8 mouse cellular contexts compared by ENCODE assay signal in the genomic region with DNA sequence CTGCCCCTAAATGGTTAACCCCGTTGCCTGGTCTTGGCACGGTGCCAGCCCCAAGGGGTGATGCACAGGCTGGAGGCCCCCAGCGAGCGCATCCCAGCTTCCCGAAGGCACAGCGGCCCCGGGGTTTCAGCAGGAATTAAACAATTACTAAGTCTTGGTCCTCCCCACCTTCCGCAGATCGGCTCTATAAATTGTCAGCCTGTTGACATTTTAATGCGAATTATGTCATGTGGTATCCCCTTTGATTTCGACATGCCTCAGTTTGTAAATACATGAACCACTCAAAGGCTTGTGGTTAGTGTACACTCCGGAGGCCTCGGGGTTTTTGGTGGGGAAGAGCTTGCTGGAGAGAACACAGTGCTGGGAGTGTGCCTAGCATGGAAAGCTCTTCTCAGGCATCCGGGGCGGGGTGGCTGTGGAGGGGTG.
DNase-seq lines count a peak whose midpoint lies in the region; ATAC-seq and TF ChIP-seq lines count a peak whose summit lies in the region.

No protein-coding gene starts in this region.

- no peak overlapping the region for H3K4me3 ChIP-seq in intestine, embryonic 14.5 days (ENCODE audit: low read depth, low read length)
- no peak overlapping the region for H3K4me3 ChIP-seq in intestine, postnatal 0 days (ENCODE audit: low read depth, low read length)
- H3K4me3 ChIP-seq in midbrain, embryonic 15.5 days = no peak overlapping the region

- intact Hi-C loops in left cerebral cortex, postnatal 10 days (cut with DNase I) = no loop called here

- 0 out of 2 replicates have a peak overlapping the region, but pooled peaks have one; percentile 5 for H3K4me2 ChIP-seq in intestine, embryonic 14.5 days (ENCODE audit: low read length)
- H3K4me2 ChIP-seq in intestine, postnatal 0 days (replicated peaks; ENCODE audit: low read depth) = no peak overlapping the region; the same call in 1 of the 2 replicates
- H3K4me2 ChIP-seq in midbrain, embryonic 15.5 days = 0 out of 2 replicates have a peak overlapping the region, but pooled peaks have one; percentile 1

- H3K4me1 ChIP-seq in intestine, embryonic 14.5 days (replicated peaks; ENCODE audit: control insufficient read depth, insufficient read depth, low read length) = peaks cover 39% of the 10 kb centered on the region
- H3K4me1 ChIP-seq in intestine, postnatal 0 days (replicated peaks; ENCODE audit: control insufficient read depth, insufficient read depth, low read length) = 0 out of 2 replicates have a peak, but pooled peaks cover 4% of the 10 kb centered on the region
- peaks cover 74% of the 10 kb centered on the region for H3K4me1 ChIP-seq in midbrain, embryonic 15.5 days

- WGBS in intestine, embryonic 14.5 days = 23% methylated on average over 15 of the region's 15 CpGs
- 27% methylated on average over 15 of the region's 15 CpGs for WGBS in intestine, postnatal 0 days
- WGBS in midbrain, embryonic 15.5 days = 28% methylated on average over 15 of the region's 15 CpGs

- no peak; the same call in 1 of the 2 replicates for ATAC-seq in intestine, embryonic 14.5 days (replicated peaks; ENCODE audit: low FRiP score, low TSS enrichment, low read depth)
- no peak for ATAC-seq in intestine, postnatal 0 days
- peak; percentile 74 for ATAC-seq in granulocyte monocyte progenitor cell, adult 5-6 weeks (replicated peaks; ENCODE audit: poor library complexity, severe bottlenecking)
- ATAC-seq in midbrain, embryonic 15.5 days (replicated peaks) = no peak

- no peaks in the 10 kb centered on the region for H3K27me3 ChIP-seq in intestine, embryonic 14.5 days (replicated peaks; ENCODE audit: control insufficient read depth, insufficient read depth, low read length)
- H3K27me3 ChIP-seq in intestine, postnatal 0 days (replicated peaks; ENCODE audit: control insufficient read depth, insufficient read depth, low read length) = no peaks in the 10 kb centered on the region
- H3K27me3 ChIP-seq in midbrain, embryonic 15.5 days (replicated peaks) = no peaks in the 10 kb centered on the region

- H3K27ac ChIP-seq in intestine, embryonic 14.5 days (ENCODE audit: low read depth) = no peak overlapping the region; the same call in 1 of the 2 replicates
- H3K27ac ChIP-seq in intestine, postnatal 0 days (ENCODE audit: low read depth, low read length) = no peak overlapping the region
- no peak overlapping the region for H3K27ac ChIP-seq in midbrain, embryonic 15.5 days

- no peak for TF ChIP-seq CTCF in intestine, postnatal 0 days (IDR thresholded peaks at IDR 0.05; ENCODE audit: low read depth)

- DNase-seq in intestine, embryonic 14.5 days (ENCODE audit: low spot score) = peak; percentile 65
- peak; percentile 43 for DNase-seq in Muller cell, postnatal 12 days (ENCODE audit: inconsistent ontology term)
- DNase-seq in layer of hippocampus, postnatal 36 days = no peak
- no peak for DNase-seq in left cerebral cortex, postnatal 10 days (ENCODE audit: extremely low spot score in 1 of 2, low spot score in 2 of 2)
- no peak for DNase-seq in layer of hippocampus, adult 18-20 months (ENCODE audit: low spot score in 2 of 2)

- H3K9me3 ChIP-seq in intestine, embryonic 14.5 days (ENCODE audit: control insufficient read depth, low read length) = no peaks in the 10 kb centered on the region
- no peaks in the 10 kb centered on the region for H3K9me3 ChIP-seq in intestine, postnatal 0 days (ENCODE audit: control insufficient read depth)
- H3K9me3 ChIP-seq in midbrain, embryonic 15.5 days = no peaks in the 10 kb centered on the region

- no peaks in the 10 kb centered on the region for H3K36me3 ChIP-seq in intestine, embryonic 14.5 days (ENCODE audit: control insufficient read depth, insufficient read depth, low read length)
- H3K36me3 ChIP-seq in intestine, postnatal 0 days (ENCODE audit: control insufficient read depth, insufficient read depth) = no peaks in the 10 kb centered on the region
- no peaks in the 10 kb centered on the region for H3K36me3 ChIP-seq in midbrain, embryonic 15.5 days (replicated peaks)

- no peak overlapping the region for H3K9ac ChIP-seq in intestine, embryonic 14.5 days (ENCODE audit: low read length)
- H3K9ac ChIP-seq in intestine, postnatal 0 days (ENCODE audit: low read depth, low read length) = no peak overlapping the region
- H3K9ac ChIP-seq in midbrain, embryonic 15.5 days = no peak overlapping the region

Comparison
In these comparisons a context has a peak if more than half of its experiments do, and no peak if none do; other contexts are left out.
1. DNase-seq: peak in intestine, embryonic 14.5 days (single experiment) and Muller cell, postnatal 12 days (single experiment); none in layer of hippocampus, postnatal 36 days (0 of 2), left cerebral cortex, postnatal 10 days (0 of 2) and layer of hippocampus, adult 18-20 months (0 of 2).